Mouse (Mus musculus) CD4-positive, CD25-positive, alpha-beta regulatory T cell, adult 2 months (primary cell): ENCODE measurements around the gene Ubald1.

Source experiments
- DNase-seq: peaks from one replicate; pipeline ENCODE4 v3.0.0-alpha.2; 2012; ENCODE audit warnings: low read depth, low spot score

Ubald1 gene

GRCm38 (mm10) chr16:4871926-4872325 is 8.2 kb downstream of the Ubald1 start:
- DNase-seq: no peak

GRCm38 (mm10) chr16:4870490-4870889 is 9.6 kb downstream of the Ubald1 start:
- no peak for DNase-seq

- no peak for DNase-seq
Observed at GRCm38 (mm10) chr16:4866101-4866695, 13.9 kb downstream of the Ubald1 start.

GRCm38 (mm10) chr16:4863742-4864141 is 16.4 kb downstream of the Ubald1 start:
- DNase-seq: no peak

DNA sequence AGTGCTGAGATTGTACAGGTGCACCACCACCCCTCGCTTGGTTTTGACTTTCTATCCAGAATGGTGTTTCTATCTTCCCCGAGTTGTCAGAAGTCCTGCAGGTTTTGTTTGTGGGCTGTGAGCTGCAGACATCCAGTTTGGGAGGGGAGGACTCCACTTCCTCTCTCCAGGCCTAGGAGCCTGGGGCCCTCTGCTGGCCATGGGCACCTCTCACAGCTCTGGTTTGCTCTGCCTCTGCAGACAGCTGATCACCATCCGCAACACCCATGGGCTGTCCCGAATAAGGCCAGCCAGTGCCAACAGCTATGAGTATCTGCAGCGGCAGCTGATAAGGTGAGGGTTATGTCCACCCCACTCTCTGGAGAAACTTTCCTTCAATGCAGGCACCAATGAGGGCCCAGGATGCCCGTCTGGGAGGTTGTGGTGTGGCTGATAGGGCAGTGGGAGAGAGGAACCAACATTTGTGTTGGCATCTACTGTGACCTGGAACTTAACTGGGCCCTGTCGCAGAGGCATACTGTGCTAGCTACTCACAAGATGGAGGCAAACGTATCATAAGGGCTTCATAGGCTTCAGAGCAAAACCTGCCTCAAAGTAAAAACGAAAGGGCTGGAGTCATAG is 17.1 kb downstream of the Ubald1 start:
- peak; percentile 77 for DNase-seq

DNA sequence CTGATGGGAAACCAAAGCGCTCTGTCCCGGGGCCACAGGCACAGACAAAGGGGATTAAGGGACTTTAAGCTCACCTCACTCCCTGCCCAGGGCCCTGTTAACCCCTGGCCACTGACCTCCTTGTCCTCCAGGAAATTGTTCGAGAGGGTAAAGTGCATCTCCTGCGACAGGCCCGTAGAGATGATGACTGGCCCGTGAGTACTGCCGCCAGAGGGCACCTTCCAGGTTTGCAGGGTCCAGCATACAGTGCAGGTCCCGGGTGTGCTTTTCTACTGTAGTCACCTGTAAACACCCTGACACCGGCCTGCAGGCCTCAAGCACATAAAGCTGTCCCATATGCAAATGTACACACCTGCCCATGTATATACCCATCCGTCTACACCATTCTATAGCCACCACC is 18.7 kb downstream of the Ubald1 start:
- peak; percentile 46 for DNase-seq

- no peak for DNase-seq
Observed at GRCm38 (mm10) chr16:4855046-4855650, 25.0 kb downstream of the Ubald1 start.

DNA sequence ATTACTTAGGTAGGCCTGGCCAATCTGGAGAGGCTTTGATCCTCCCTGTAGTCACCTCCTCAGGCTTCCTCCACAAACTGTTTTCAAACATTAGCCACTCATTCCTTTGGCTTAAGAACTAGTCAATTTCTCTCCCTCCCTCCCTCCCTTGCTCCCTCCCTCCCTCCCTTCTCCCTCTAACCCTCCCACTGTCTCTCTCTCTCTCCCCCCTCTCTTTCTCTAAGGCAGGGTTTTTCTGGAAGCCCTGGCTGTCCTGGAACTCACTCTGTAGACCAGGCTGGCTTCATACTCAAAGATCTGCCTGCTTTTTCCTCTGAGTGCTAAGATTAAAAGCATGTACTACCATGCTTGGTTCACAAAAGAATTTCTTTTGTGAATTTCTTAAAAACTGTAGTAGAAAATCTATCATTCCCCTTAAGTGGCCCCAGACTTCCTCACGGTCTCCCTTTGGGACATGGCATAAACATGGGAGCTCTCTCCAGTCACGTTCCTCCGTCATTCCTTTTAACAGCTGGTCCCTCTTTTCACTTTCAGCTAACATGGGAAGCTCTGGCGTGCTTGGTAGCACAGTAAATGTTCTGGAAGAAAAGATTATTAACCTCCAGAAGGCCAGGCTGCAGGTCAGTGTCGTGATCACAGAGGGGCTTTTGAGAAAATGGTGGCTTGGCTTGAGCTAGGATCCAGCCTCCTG is 29.0 kb downstream of the Ubald1 start:
- no peak for DNase-seq

GRCm38 (mm10) chr16:4850361-4850760 is 29.8 kb downstream of the Ubald1 start:
- no peak for DNase-seq

DNA sequence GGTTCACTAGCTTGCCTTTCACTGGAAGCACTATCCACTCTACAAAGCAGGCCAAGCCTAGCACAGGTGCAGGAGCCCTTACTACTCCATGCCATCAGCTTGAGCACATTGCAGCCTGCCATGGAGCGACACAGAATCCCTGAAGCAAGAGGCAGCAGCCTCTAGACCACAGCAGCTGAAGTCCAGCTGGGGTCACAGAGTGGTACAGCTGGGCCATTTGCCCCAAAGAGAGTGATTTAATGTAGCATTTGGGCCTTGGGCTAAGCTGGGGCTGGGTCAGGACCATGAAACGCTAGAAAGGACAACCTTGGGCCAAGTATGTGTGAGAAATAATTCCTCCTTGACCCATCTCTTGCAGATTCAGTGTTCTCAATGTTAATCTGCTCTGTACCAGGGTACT is 32.0 kb downstream of the Ubald1 start:
- DNase-seq: no peak

GRCm38 (mm10) chr16:4847041-4847440 is 33.1 kb downstream of the Ubald1 start:
- no peak for DNase-seq

- no peak for DNase-seq
Observed at GRCm38 (mm10) chr16:4840231-4840630, 39.9 kb downstream of the Ubald1 start.

- DNase-seq: no peak
Observed at GRCm38 (mm10) chr16:4839552-4839951, 40.6 kb downstream of the Ubald1 start.

DNA sequence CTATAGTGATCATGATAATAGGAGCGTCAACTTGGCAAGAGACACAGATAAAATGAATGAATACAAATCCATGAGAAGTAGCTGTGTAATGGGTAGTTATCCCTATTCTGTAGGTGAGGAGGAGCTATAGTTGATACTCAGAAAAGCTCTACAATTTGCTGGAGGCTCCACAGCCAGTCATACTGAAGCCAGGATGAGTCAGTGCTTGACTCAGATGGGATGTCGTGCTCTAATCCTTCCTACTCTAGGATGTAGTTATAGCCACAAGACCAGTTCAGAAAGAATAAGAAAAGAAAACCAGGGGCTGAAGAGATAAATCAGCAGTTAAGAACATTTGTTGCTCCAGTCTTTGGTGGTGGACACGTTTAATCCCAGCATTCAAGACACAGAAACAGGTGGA is 42.5 kb downstream of the Ubald1 start:
- no peak for DNase-seq

GRCm38 (mm10) chr16:4835191-4835590 is 44.9 kb downstream of the Ubald1 start, which contains the start of gene 4930562C15Rik:
Gene 4930562C15Rik, plus strand, starts transcription at chr16:4835416.
- no peak for DNase-seq

- DNase-seq: no peak
Observed at GRCm38 (mm10) chr16:4833858-4834257, 46.3 kb downstream of the Ubald1 start.

DNA sequence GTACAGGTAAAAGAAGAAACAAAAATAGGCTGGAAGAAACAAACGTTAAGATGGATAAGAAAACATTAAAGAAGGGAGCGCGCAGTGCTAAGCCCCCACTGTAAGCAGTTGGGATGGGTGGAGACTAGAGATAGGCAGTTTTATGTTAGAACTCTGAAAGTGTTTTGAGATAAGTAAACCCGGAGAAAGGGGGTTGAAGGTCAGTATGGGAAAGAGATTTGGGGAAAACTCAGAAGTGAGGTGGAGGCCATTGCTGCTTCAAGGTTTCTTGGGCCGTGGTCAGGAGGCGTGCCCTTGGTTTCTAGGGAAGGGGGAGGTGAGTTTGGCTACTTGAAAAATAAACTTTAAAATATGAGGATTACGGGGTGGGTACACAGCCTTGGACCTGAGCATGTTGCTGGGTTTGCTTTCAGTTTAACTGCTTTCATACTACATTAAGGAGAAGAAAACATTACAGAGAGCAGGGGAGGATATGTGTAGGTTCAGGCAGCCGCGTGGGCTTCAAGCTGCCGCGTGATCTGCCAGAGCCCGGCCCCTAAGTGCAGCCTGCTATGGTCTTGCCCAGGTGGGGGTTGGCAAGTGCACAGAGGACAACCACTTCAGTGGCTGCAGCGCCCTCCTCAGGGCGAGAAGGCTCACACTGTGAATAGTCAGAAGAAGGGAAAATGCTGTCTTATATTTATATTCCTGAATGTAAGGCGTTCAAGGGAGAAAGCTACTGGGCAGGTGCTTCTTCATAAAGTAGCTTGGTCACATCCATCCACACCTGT is 48.3 kb downstream of the Ubald1 start:
- DNase-seq: peak; percentile 9

DNA sequence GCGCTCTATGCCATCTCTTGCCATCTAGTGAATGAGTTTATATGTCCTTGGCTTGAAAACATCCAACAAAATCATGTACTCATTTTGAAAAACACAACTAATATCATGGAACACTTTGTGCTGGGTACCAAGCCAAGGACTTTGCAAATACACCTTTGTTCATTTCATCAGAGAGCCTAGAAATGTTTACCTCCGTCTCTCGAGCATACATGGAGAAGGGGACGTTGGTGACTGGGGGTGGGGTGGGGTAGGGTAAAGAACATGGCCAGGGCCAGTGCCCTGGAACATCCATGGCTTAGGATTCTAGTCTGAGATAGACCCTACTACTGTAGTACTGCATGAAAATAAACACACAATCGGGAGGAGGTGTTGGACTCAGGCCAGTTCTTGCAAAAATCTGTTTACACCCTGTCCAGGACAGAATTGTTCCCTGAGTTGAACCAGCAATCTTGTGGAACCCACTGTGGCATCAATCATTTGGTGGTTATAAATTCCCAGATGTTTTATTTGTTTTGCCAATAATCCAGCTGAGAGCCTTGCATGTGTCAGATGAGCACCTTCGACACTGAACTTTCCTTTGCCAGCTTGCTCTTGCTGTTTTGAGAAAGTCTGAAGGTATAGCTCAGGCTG is 50.7 kb downstream of the Ubald1 start:
- DNase-seq: no peak

GRCm38 (mm10) chr16:4827639-4828038 is 52.5 kb downstream of the Ubald1 start:
- DNase-seq: no peak
